Mouse (Mus musculus) lung, embryonic 14.5 days (tissue): ENCODE data around the gene Gm14548. TPM values are rescaled to one million over a fixed set of nuclear protein-coding genes. Genes with fewer than 3 reads are reported as not detected.
"Not testable (repeated sequence)": the region's sequence is repeated elsewhere in the genome, so short reads cannot be mapped to it uniquely, and the experiment has no call there.

ENCODE experiments used
- ATAC-seq: fragments of 200-750 bp; cut with Nextera tagmentation; 2 replicates; pipeline ENCODE4 v1.8.0; 2017; ENCODE audit warnings: mild to moderate bottlenecking, moderate TSS enrichment, moderate library complexity; ENCODE audit not compliant: insufficient read depth
- DNase-seq: peaks from one replicate; pipeline ENCODE4 v3.0.0-alpha.2; 2015
- H3K27ac ChIP-seq: fragments of 300-500 bp; sonication (generic); 2 replicates; pipeline ENCODE4 v1.5.1; 2014; ENCODE audit warnings: low read depth, mild to moderate bottlenecking, moderate library complexity
- H3K27me3 ChIP-seq: fragments of 300-500 bp; sonication (generic); 2 replicates; pipeline ENCODE4 v1.6.1; 2014; ENCODE audit warnings: low read length, control low read depth; ENCODE audit not compliant: insufficient read depth
- H3K36me3 ChIP-seq: fragments of 300-500 bp; sonication (generic); 2 replicates; pipeline ENCODE4 v1.6.1; 2014; ENCODE audit warnings: control low read depth; ENCODE audit not compliant: insufficient read depth
- H3K4me1 ChIP-seq: fragments of 300-500 bp; sonication (generic); 2 replicates; pipeline ENCODE4 v1.6.1; 2014; ENCODE audit warnings: antibody characterized with exemption, control low read depth; ENCODE audit not compliant: insufficient read depth
- H3K4me2 ChIP-seq: fragments of 300-500 bp; sonication (generic); 2 replicates; pipeline ENCODE4 v1.6.1; 2014; ENCODE audit warnings: mild to moderate bottlenecking
- H3K4me3 ChIP-seq: fragments of 300-500 bp; sonication (generic); 2 replicates; pipeline ENCODE4 v1.5.1; 2014; ENCODE audit warnings: low read depth, low read length
- H3K9ac ChIP-seq: fragments of 300-500 bp; sonication (generic); 2 replicates; pipeline ENCODE4 v1.6.1; 2014
- H3K9me3 ChIP-seq: fragments of 300-500 bp; sonication (generic); 2 replicates; pipeline ENCODE4 v1.6.1; 2016; ENCODE audit warnings: low read depth, low read length, control low read depth
- CTCF ChIP-seq: IDR thresholded peaks from 2 replicates; pipeline ENCODE4 v1.5.1; 2016; ENCODE audit warnings: antibody characterized with exemption, low read depth
- WGBS: fragments of 180-500 bp; shearing (Covaris S2); extraction: QIAGEN DNeasy Blood & Tissue Kit; methylation state at CpG from one replicate; pipeline ENCODE4 v1.1.7; 2014; 5-methylcytosine and 5-hydroxymethylcytosine counted together
- polyA plus RNA-seq: library from polyadenylated mRNA; unstranded; fragments of >200 nt; fragmentation: Nextera tagmentation; extraction: Ambion mirVana; gene quantifications from 2 replicates; pipeline ENCODE4 v1.2.1, GENCODE M21; 2014

Gene Gm14548
- polyA plus RNA-seq: 0.41 TPM in 1 of 2 replicates, not detected in the other

DNA sequence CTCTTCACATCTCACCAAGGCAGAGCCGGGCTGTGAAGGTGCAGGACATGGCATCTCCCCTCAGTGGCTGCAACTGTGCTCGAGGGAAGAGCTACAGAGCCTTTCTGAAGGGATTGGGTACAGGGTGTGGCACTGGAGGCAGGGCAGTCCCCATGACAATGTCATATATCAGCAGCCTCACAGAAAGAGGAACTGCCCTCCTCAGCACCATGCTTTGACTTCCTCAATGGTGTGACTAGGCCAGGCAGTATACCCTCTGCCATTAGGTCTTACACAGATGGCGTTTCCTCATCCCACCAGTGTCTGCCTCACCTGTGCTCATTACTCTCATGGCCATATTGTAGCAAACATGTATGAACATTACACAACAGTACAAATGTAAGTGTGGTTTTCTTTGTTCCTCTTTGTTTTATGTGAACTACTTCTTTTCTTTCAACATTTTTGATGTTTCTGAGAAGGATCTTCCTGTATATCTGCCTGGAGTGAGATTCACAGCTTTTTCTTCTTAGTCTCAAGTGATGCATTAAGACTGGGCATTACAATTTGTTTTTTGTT, at the start of gene Gm14548:
Gm14548 (minus strand) TSS at position 85 of the 555 bp plus-strand sequence.
- ATAC-seq, H3K4me3 ChIP-seq: not testable (repeated sequence)

DNA sequence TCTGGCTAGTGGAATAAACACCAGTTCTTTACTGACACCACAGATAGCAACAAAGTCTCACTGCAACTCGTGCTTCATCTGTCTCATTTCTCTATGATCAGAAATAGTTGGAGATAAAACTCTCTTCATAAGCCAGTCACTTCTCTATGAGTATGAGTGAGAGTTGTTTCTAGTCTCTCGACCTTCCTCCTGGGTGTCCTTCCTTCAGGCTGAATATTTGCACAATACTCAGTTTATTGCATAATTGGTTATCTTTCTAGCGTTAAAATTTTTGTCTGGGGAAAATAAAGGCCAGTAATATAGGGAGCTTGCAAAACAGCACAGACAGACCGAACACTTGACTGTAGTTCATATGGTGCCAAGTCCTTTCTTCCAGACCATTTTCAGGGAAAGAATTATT, 48.2 kb upstream of the Gm14548 start:
- no peaks in the 10 kb centered on the region for H3K27me3 ChIP-seq
- peaks cover 4% of the 10 kb centered on the region; the same call in 1 of the 2 replicates for H3K9me3 ChIP-seq
- ATAC-seq (no peak), DNase-seq (no peak)
- no peak overlapping the region for H3K4me3 ChIP-seq
- no peak for TF ChIP-seq CTCF
- WGBS: 58% methylated on average over 4 of the region's 4 CpGs
- no peaks in the 10 kb centered on the region for H3K4me1 ChIP-seq
- no peaks in the 10 kb centered on the region for H3K36me3 ChIP-seq
- no peak overlapping the region for H3K27ac ChIP-seq
- H3K9ac ChIP-seq: no peak overlapping the region
- H3K4me2 ChIP-seq: no peak overlapping the region

More for the DNA sequence above, at the start of gene Gm14548:
- not testable (repeated sequence) for H3K27me3 ChIP-seq, H3K27ac ChIP-seq, H3K9ac ChIP-seq, H3K36me3 ChIP-seq, H3K4me1 ChIP-seq, H3K4me2 ChIP-seq, H3K9me3 ChIP-seq
- DNase-seq: peak; percentile 1
- 76% methylated on average over 3 of the region's 3 CpGs for WGBS

- WGBS: 63% methylated on average over 3 of the region's 3 CpGs
- Histone ChIP-seq H3K27me3 (no peaks in the 10 kb centered on the region), H3K4me2 (no peak overlapping the region), H3K4me3 (no peak overlapping the region), H3K36me3 (no peaks in the 10 kb centered on the region), H3K27ac (no peak overlapping the region), H3K9me3 (peaks cover 4% of the 10 kb centered on the region; the same call in 1 of the 2 replicates), H3K4me1 (no peaks in the 10 kb centered on the region), H3K9ac (no peak overlapping the region)
- DNase-seq: no peak
- no peak for ATAC-seq
- no peak for TF ChIP-seq CTCF
These were observed 43.0 kb upstream of the Gm14548 start for GRCm38 (mm10) chr7:3940915-3941314.

DNA sequence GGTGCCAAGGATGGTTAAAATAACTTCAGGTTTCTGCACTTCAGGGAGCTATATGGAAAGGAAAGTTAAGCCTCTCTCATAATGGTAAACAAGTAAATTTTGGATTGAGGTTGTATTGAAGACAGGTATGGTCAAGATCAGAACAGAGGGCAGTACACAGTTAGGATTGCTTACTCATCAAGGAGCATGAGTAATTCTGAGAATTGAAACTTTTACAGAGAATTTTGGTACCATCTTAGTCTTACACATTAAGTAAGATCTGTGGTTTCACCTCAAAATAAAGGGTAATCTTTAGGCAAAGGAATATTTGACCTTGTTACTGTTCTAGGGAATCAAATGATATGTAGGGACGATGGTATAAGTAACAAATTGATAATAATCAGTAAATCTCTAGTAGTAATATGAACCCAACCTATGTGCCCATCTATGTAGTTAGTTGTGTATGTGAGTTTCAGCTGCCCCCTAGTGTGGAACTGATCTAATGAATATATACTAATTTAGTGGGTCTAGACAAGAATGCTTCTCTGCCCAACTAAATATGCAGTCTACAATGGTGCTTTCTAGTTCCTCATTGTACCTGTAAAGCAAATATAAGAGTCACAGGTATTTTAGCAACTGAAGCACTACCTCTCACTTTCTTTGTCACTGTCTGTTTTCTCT, 42.1 kb upstream of the Gm14548 start:
- Histone ChIP-seq H3K9me3 (no peaks in the 10 kb centered on the region), H3K9ac (no peak overlapping the region), H3K36me3 (no peaks in the 10 kb centered on the region), H3K4me3 (no peak overlapping the region), H3K4me1 (no peaks in the 10 kb centered on the region), H3K27me3 (no peaks in the 10 kb centered on the region), H3K4me2 (no peak overlapping the region), H3K27ac (no peak overlapping the region)
- TF ChIP-seq CTCF: no peak
- DNase-seq: no peak
- 60% methylated on average over 1 of the region's 1 CpGs for WGBS
- no peak for ATAC-seq

- H3K27ac ChIP-seq, H3K9ac ChIP-seq, H3K27me3 ChIP-seq, DNase-seq, H3K4me2 ChIP-seq, H3K9me3 ChIP-seq, ATAC-seq, H3K36me3 ChIP-seq, H3K4me3 ChIP-seq, H3K4me1 ChIP-seq: not testable (repeated sequence)
These were observed 37.6 kb upstream of the Gm14548 start for GRCm38 (mm10) chr7:3935473-3935872.

GRCm38 (mm10) chr7:3915387-3915786, 17.5 kb upstream of the Gm14548 start, which contains the start of gene Lilra6:
Gene Lilra6 (minus strand): TSS chr7:3915503.
- H3K27me3 ChIP-seq, H3K4me1 ChIP-seq, H3K4me2 ChIP-seq, H3K4me3 ChIP-seq, H3K36me3 ChIP-seq, DNase-seq, H3K9me3 ChIP-seq, H3K27ac ChIP-seq, H3K9ac ChIP-seq, ATAC-seq: not testable (repeated sequence)
- 69% methylated on average over 2 of the region's 2 CpGs for WGBS

DNA sequence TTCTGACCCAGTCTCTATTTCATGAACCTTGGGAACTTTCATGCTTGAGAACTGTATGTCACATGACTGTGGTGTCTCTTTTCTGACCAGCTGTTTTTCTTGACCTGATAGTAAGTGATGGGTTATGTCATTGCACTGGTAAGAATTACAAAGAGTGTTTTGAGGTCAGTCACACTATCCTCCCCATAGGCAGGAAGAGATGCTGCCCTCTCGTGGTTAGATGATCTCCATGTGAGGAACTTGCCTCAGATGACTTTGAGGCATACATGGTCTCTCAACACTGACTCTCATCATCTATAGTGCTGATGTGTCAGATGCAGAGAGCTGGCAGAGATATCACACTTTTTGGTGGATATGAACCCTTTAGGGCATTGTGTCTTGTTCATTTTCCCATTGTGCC, 5.8 kb upstream of the Gm14548 start:
- no peaks in the 10 kb centered on the region for H3K4me1 ChIP-seq
- no peak overlapping the region for H3K9ac ChIP-seq
- no peak overlapping the region for H3K4me2 ChIP-seq
- no peaks in the 10 kb centered on the region for H3K36me3 ChIP-seq
- DNase-seq (peak; percentile 7), ATAC-seq (no peak)
- no peaks in the 10 kb centered on the region for H3K27me3 ChIP-seq
- no peak overlapping the region for H3K4me3 ChIP-seq
- 13% methylated on average over 1 of the region's 1 CpGs for whole genome bisulfite sequencing
- H3K27ac ChIP-seq: no peak overlapping the region
- TF ChIP-seq CTCF: 0 out of 2 replicates have a peak, but pooled peaks have one; percentile 10
- H3K9me3 ChIP-seq: no peaks in the 10 kb centered on the region

- DNase-seq, H3K4me1 ChIP-seq, ATAC-seq, H3K9ac ChIP-seq, H3K27me3 ChIP-seq, H3K9me3 ChIP-seq, H3K4me3 ChIP-seq, H3K27ac ChIP-seq, H3K36me3 ChIP-seq, H3K4me2 ChIP-seq: not testable (repeated sequence)
- no CpG with 5 or more reads among the region's 1 CpGs for WGBS
These were observed 22.9 kb downstream of the Gm14548 start for GRCm38 (mm10) chr7:3875032-3875431.

- not testable (repeated sequence) for H3K4me2 ChIP-seq, DNase-seq, H3K27ac ChIP-seq, H3K4me3 ChIP-seq, ATAC-seq, H3K9me3 ChIP-seq, H3K4me1 ChIP-seq, H3K27me3 ChIP-seq, H3K36me3 ChIP-seq, H3K9ac ChIP-seq
- no CpG with 5 or more reads among the region's 2 CpGs for WGBS
These were observed 53.0 kb downstream of the Gm14548 start, which contains the start of gene Pira2 for GRCm38 (mm10) chr7:3844951-3845350. Gene Pira2 (minus strand): TSS chr7:3845051.

DNA sequence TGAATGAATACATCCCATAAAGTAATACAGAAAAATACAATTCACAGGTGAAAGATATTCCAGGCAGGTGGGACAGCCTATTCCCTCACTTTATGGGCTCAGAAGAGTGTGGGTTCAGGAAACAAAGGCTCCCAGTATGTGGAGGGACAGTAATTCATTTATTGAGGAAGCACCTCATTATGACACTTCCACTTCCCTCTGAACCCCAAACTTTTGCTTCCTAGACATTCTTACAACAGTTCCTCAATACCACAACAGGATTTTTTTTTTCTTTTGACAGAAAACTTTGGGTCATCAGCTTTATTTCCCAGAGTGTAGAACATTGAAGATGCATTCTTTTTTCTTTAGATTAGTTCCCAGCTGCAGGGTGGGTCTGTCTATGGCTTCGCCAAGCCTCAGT, 60.1 kb downstream of the Gm14548 start:
- no CpG with 5 or more reads among the region's 1 CpGs for WGBS

More for the DNA sequence above, 60.1 kb downstream of the Gm14548 start:
- not testable (repeated sequence) for H3K4me3 ChIP-seq, H3K36me3 ChIP-seq, H3K9ac ChIP-seq, H3K4me1 ChIP-seq, H3K9me3 ChIP-seq, H3K27ac ChIP-seq, H3K27me3 ChIP-seq, DNase-seq, ATAC-seq, H3K4me2 ChIP-seq
